8 mouse cellular contexts compared by ENCODE assay signal in the genomic region with DNA sequence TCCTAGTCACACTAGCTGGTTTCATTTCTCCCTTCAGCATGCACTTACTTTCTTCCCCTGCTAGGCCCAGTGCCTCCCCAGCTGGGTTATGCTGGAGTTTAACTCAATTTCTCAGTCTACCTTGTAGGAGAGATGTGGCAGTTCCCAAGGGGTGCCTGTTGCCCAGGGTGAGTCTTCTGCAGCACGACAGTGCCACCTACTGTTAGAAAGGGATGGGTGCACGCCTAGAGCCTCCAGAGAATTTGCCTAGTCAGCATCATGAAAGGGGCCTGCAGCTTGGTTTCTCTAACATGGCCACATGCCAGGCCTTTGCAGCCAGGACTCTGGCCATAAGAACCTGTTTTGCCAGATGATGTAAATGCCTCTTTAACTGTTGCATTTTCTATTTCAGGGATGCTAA. TPM values are rescaled to one million over a fixed set of nuclear protein-coding genes. Genes with fewer than 3 reads are reported as not detected.
A peak's percentile ranks its signal among the peaks of the same experiment; 100 is the strongest.
DNase-seq lines count a peak whose midpoint lies in the region; ATAC-seq and TF ChIP-seq lines count a peak whose summit lies in the region.

No protein-coding gene starts in this region.

- no peaks in the 10 kb centered on the region for H3K27me3 ChIP-seq in lung, embryonic 14.5 days (ENCODE audit: insufficient read depth, low read length)

- DNase-seq in MEL-GATA-1-ER (ENCODE audit: extremely low read depth, low read depth), result peak; percentile 53
- DNase-seq in cerebellum, adult 8-10 months, result peak; percentile 88
- peak; percentile 89 for DNase-seq in forelimb bud, embryonic 11.5 days (ENCODE audit: low read depth, low spot score)
- peak; percentile 74 to 93 for DNase-seq in layer of hippocampus, adult 8-10 months (ENCODE audit: low spot score in 2 of 2)
- DNase-seq in lung, embryonic 14.5 days, result peak; percentile 96
- peak; percentile 61 for DNase-seq in ovary, postnatal 10 days (ENCODE audit: low spot score)
- DNase-seq in thymus, postnatal 10 days (ENCODE audit: low spot score in 2 of 2), result peak; percentile 60 to 76

- no peaks in the 10 kb centered on the region for H3K36me3 ChIP-seq in lung, embryonic 14.5 days (ENCODE audit: insufficient read depth)

- WGBS in lung, embryonic 14.5 days, result 0% methylated on average over 2 of the region's 2 CpGs

- ATAC-seq in hematopoietic stem cell, adult 5-6 weeks (replicated peaks in 1 of 2; ENCODE audit: insufficient read depth in 1 of 2, low FRiP score in 2 of 2, low TSS enrichment in 1 of 2, low read depth in 1 of 2, poor library complexity in 2 of 2, severe bottlenecking in 2 of 2), result peak; percentile 99 to 100
- peak; percentile 95 for ATAC-seq in lung, embryonic 14.5 days (ENCODE audit: insufficient read depth)

- TF ChIP-seq CTCF in lung, embryonic 14.5 days (IDR thresholded peaks at IDR 0.05; ENCODE audit: low read depth), result peak; percentile 95

- no peak overlapping the region for H3K4me3 ChIP-seq in lung, embryonic 14.5 days (ENCODE audit: low read depth, low read length)

- no peaks in the 10 kb centered on the region for H3K4me1 ChIP-seq in lung, embryonic 14.5 days (ENCODE audit: insufficient read depth)

- no peak overlapping the region for H3K9ac ChIP-seq in lung, embryonic 14.5 days

- H3K4me2 ChIP-seq in lung, embryonic 14.5 days, result no peak overlapping the region

- no peaks in the 10 kb centered on the region for H3K9me3 ChIP-seq in lung, embryonic 14.5 days (ENCODE audit: low read depth, low read length)

- no peak overlapping the region for H3K27ac ChIP-seq in lung, embryonic 14.5 days (ENCODE audit: low read depth)

RNA-seq across cellular contexts. Expression of gene Efcab2, which starts 57.8 kb away (rescaled TPM):
- 5.2 and 5.8 TPM in 2 replicates for total RNA-seq in hematopoietic stem cell, adult 5-6 weeks (2017)
- total RNA-seq in layer of hippocampus, adult 8-10 months (2022), result 10 to 100 TPM; 11.3 to 12.4 (median 11.5) TPM
- 3.3 and 6.2 TPM in 2 replicates for polyA plus RNA-seq in lung, embryonic 14.5 days (2014; fragmentation: Nextera tagmentation; extraction: Ambion mirVana)
